Mouse (Mus musculus) macrophage (primary cell): Measurements from ENCODE around the gene Cog3. TPM values are rescaled to one million over a fixed set of nuclear protein-coding genes. Genes with fewer than 3 reads are reported as not detected.

Experiments used
- H3K27ac ChIP-seq: fragments of 350-480 bp; formaldehyde crosslinking; 2 replicates; pipeline ENCODE4 v1.9.0; 2021
- H3K36me3 ChIP-seq: fragments of 350-480 bp; formaldehyde crosslinking; 2 replicates; pipeline ENCODE4 v1.9.0; 2021; ENCODE audit errors: inconsistent target
- H3K4me3 ChIP-seq: fragments of 350-480 bp; formaldehyde crosslinking; 2 replicates; pipeline ENCODE4 v1.9.0; 2021; ENCODE audit errors: inconsistent target
- H3K79me2 ChIP-seq: fragments of 350-480 bp; formaldehyde crosslinking; 2 replicates; pipeline ENCODE4 v1.9.0; 2021; ENCODE audit errors: inconsistent target
- WGBS: methylation state at CpG from one replicate; pipeline ENCODE4 v1.1.7; 2026; ENCODE audit warnings: inconsistent platforms; ENCODE audit not compliant: missing documents; 5-methylcytosine and 5-hydroxymethylcytosine counted together
- polyA plus RNA-seq: library from polyadenylated mRNA; stranded (reverse); fragments of 250-400 nt; gene quantifications from 3 replicates; pipeline ENCODE4 v1.2.4, GENCODE M21; 2018; ENCODE audit warnings: inconsistent platforms

Gene Cog3
- polyA plus RNA-seq, 1 experiment from 2014 or later: 16.1 TPM

GRCm38 (mm10) chr14:75741904-75742303 lies 12.4 kb downstream of the Cog3 start:
- peaks cover 77% of the 10 kb centered on the region for H3K36me3 ChIP-seq
- no peak overlapping the region for H3K27ac ChIP-seq
- H3K79me2 ChIP-seq: peaks cover 43% of the 10 kb centered on the region
- no peak overlapping the region for H3K4me3 ChIP-seq
- WGBS: 87% methylated on average over 3 of the region's 3 CpGs

GRCm38 (mm10) chr14:75735597-75735996 lies 18.7 kb downstream of the Cog3 start:
- Histone ChIP-seq H3K4me3 (no peak overlapping the region), H3K36me3 (peaks cover 78% of the 10 kb centered on the region), H3K27ac (no peak overlapping the region), H3K79me2 (no peaks in the 10 kb centered on the region)
- 70% methylated on average over 3 of the region's 3 CpGs for WGBS

- H3K79me2 ChIP-seq: no peaks in the 10 kb centered on the region
- H3K27ac ChIP-seq: 0 out of 2 replicates have a peak overlapping the region, but pooled peaks have one; percentile 73
- no peak overlapping the region for H3K4me3 ChIP-seq
- 93% methylated on average over 7 of the region's 7 CpGs for WGBS
- peaks cover 75% of the 10 kb centered on the region for H3K36me3 ChIP-seq
Measured at GRCm38 (mm10) chr14:75732631-75733030, 21.7 kb downstream of the Cog3 start.

- H3K36me3 ChIP-seq: peaks cover 76% of the 10 kb centered on the region
- peak overlapping the region; percentile 73 for H3K27ac ChIP-seq
- 53% methylated on average over 2 of the region's 2 CpGs for WGBS
- no peak overlapping the region for H3K4me3 ChIP-seq
- no peaks in the 10 kb centered on the region for H3K79me2 ChIP-seq
Measured at GRCm38 (mm10) chr14:75731361-75731760, 23.0 kb downstream of the Cog3 start.

GRCm38 (mm10) chr14:75728111-75728510 lies 26.2 kb downstream of the Cog3 start:
- 95% methylated on average over 5 of the region's 5 CpGs for WGBS
- H3K79me2 ChIP-seq: no peaks in the 10 kb centered on the region
- no peak overlapping the region for H3K27ac ChIP-seq
- no peak overlapping the region for H3K4me3 ChIP-seq
- peaks cover 78% of the 10 kb centered on the region for H3K36me3 ChIP-seq

GRCm38 (mm10) chr14:75727046-75727445 lies 27.3 kb downstream of the Cog3 start:
- H3K27ac ChIP-seq: no peak overlapping the region
- no peaks in the 10 kb centered on the region for H3K79me2 ChIP-seq
- H3K4me3 ChIP-seq: no peak overlapping the region
- 34% methylated on average over 4 of the region's 4 CpGs for WGBS
- H3K36me3 ChIP-seq: peaks cover 73% of the 10 kb centered on the region

GRCm38 (mm10) chr14:75722816-75723215 lies 31.5 kb downstream of the Cog3 start:
- Histone ChIP-seq H3K36me3 (peaks cover 84% of the 10 kb centered on the region), H3K27ac (no peak overlapping the region), H3K4me3 (no peak overlapping the region), H3K79me2 (no peaks in the 10 kb centered on the region)
- WGBS: 100% methylated on average over 2 of the region's 2 CpGs

- no peak overlapping the region for H3K4me3 ChIP-seq
- no peak overlapping the region for H3K27ac ChIP-seq
- H3K36me3 ChIP-seq: peaks cover 87% of the 10 kb centered on the region
- 40% methylated on average over 11 of the region's 12 CpGs for WGBS
- H3K79me2 ChIP-seq: no peaks in the 10 kb centered on the region
Measured at GRCm38 (mm10) chr14:75721977-75722563, 32.2 kb downstream of the Cog3 start.

GRCm38 (mm10) chr14:75720121-75720520 lies 34.2 kb downstream of the Cog3 start:
- no peak overlapping the region for H3K27ac ChIP-seq
- WGBS: 97% methylated on average over 5 of the region's 5 CpGs
- no peaks in the 10 kb centered on the region for H3K79me2 ChIP-seq
- H3K4me3 ChIP-seq: no peak overlapping the region
- H3K36me3 ChIP-seq: peaks cover 87% of the 10 kb centered on the region

- 97% methylated on average over 4 of the region's 4 CpGs for WGBS
- peaks cover 87% of the 10 kb centered on the region for H3K36me3 ChIP-seq
- no peak overlapping the region for H3K4me3 ChIP-seq
- no peaks in the 10 kb centered on the region for H3K79me2 ChIP-seq
- no peak overlapping the region for H3K27ac ChIP-seq
Measured at GRCm38 (mm10) chr14:75716410-75716809, 37.9 kb downstream of the Cog3 start.

- no peak overlapping the region for H3K4me3 ChIP-seq
- 91% methylated on average over 3 of the region's 4 CpGs for WGBS
- no peaks in the 10 kb centered on the region for H3K79me2 ChIP-seq
- no peak overlapping the region for H3K27ac ChIP-seq
- peaks cover 87% of the 10 kb centered on the region for H3K36me3 ChIP-seq
Measured at GRCm38 (mm10) chr14:75713661-75714060, 40.7 kb downstream of the Cog3 start.

- H3K79me2 ChIP-seq: no peaks in the 10 kb centered on the region
- WGBS: 75% methylated on average over 5 of the region's 5 CpGs
- peaks cover 87% of the 10 kb centered on the region for H3K36me3 ChIP-seq
- H3K4me3 ChIP-seq: no peak overlapping the region
- no peak overlapping the region for H3K27ac ChIP-seq
Measured at GRCm38 (mm10) chr14:75712687-75713086, 41.6 kb downstream of the Cog3 start.

- no peak overlapping the region for H3K27ac ChIP-seq
- no peaks in the 10 kb centered on the region for H3K79me2 ChIP-seq
- WGBS: 89% methylated on average over 3 of the region's 3 CpGs
- peaks cover 81% of the 10 kb centered on the region for H3K36me3 ChIP-seq
- H3K4me3 ChIP-seq: no peak overlapping the region
Measured at GRCm38 (mm10) chr14:75711731-75712130, 42.6 kb downstream of the Cog3 start.

GRCm38 (mm10) chr14:75708986-75709385 lies 45.3 kb downstream of the Cog3 start:
- Histone ChIP-seq H3K4me3 (no peak overlapping the region), H3K36me3 (peaks cover 75% of the 10 kb centered on the region), H3K79me2 (no peaks in the 10 kb centered on the region), H3K27ac (no peak overlapping the region)
- 93% methylated on average over 1 of the region's 1 CpGs for WGBS

- 90% methylated on average over 5 of the region's 7 CpGs for WGBS
- Histone ChIP-seq H3K4me3 (no peak overlapping the region), H3K27ac (no peak overlapping the region), H3K79me2 (no peaks in the 10 kb centered on the region), H3K36me3 (peaks cover 77% of the 10 kb centered on the region)
Measured at GRCm38 (mm10) chr14:75707771-75708170, 46.5 kb downstream of the Cog3 start.

- Histone ChIP-seq H3K36me3 (peaks cover 82% of the 10 kb centered on the region), H3K27ac (no peak overlapping the region), H3K79me2 (no peaks in the 10 kb centered on the region), H3K4me3 (no peak overlapping the region)
- WGBS: 91% methylated on average over 4 of the region's 4 CpGs
Measured at GRCm38 (mm10) chr14:75706647-75707046, 47.7 kb downstream of the Cog3 start.
